Mouse (Mus musculus): Measurements from ENCODE around the gene Lysmd1. TPM values are rescaled to one million over a fixed set of nuclear protein-coding genes. Genes with fewer than 3 reads are reported as not detected.
A peak's percentile ranks its signal among the peaks of the same experiment; 100 is the strongest.

The Lysmd1 gene
- polyA plus RNA-seq, 2 experiments = 11.7 to 13.3 TPM

DNA sequence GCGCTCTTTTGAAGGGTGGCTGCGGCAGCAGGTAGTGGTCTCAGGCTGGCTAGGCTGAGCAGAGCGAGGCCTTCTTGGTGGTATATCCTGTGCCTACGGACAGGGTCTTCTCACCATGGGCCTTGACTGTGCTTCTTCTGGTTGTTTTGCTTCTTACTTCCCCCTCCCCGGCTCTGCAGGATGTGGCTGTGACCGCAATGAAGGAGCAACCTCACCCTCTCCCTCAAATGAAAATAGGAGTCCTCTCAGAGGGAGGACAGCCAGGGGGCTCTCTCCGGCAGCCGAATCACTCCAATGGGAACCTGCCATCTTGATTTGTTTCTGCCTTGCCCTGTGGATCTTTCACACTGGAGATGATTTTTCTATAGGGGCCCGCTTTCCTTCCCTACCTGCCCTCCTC, 7.6 kb downstream of the Lysmd1 start:
- no peaks in the 10 kb centered on the region for H3K9me3 ChIP-seq (ENCODE audit: control insufficient read depth, low read length)
- H3K4me1 ChIP-seq (ENCODE audit: control insufficient read depth, insufficient read depth, low read length) = no peaks in the 10 kb centered on the region
- WGBS = 93% methylated on average over 9 of the region's 9 CpGs
- TF ChIP-seq POLR2A (IDR thresholded peaks at IDR 0.05; ENCODE audit: borderline replicate concordance, extremely low read depth, insufficient read depth, insufficient read length) = no peak
- H3K9ac ChIP-seq (ENCODE audit: low read depth, low read length, severe bottlenecking) = no peak overlapping the region
- H3K36me3 ChIP-seq (ENCODE audit: control insufficient read depth, insufficient read depth, low read length) = peaks cover 25% of the 10 kb centered on the region
- no peak overlapping the region for H3K4me2 ChIP-seq (replicated peaks; ENCODE audit: low read depth, low read length, severe bottlenecking)
- no peak overlapping the region for H3K4me3 ChIP-seq (replicated peaks; ENCODE audit: low read length)
- no peak overlapping the region for H3K27ac ChIP-seq (replicated peaks; ENCODE audit: low read depth, low read length)
- ATAC-seq (ENCODE audit: low FRiP score, low read depth) (no peak), DNase-seq (ENCODE audit: low spot score) (no peak)
- H3K27me3 ChIP-seq (ENCODE audit: control insufficient read depth, insufficient read depth, low read length) = no peaks in the 10 kb centered on the region

DNA sequence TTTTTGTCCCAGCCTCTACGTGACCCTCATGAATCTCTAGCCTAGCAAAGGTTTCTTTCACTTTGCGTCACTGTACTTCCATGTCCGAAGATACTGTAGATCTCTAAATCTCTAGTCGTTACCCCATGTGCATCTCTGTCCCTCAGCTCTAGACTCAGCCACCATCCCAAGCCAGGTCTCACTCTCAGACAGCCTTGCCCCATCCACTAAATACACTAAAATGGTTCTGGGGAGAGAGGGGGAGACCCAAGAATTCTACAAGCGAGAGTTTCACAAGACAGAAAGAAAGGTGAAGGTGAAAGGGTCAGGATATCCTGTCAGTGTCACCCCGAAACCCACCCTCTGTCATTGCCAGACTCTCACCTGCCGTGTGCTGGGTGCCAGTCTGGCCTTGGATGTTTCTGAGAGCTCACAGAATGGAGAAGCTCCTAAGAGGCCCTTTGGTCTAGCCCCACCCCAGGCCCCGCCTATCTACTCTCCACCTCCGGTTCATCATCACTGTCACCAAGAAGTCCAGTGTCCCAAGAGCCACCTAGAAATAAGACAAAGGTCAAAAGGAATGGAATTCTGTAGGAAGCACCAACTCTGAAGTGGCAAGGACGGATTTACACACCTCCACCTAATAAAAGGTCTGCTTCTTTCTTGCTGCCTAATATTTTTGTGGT, 8.2 kb downstream of the Lysmd1 start, which contains the start of gene Tnfaip8l2:
Gene Tnfaip8l2 (minus strand): TSS at position 409 of the 665 bp plus-strand sequence.
- Histone ChIP-seq H3K27me3 (ENCODE audit: control insufficient read depth, insufficient read depth, low read length) (no peaks in the 10 kb centered on the region), H3K4me1 (ENCODE audit: control insufficient read depth, insufficient read depth, low read length) (no peaks in the 10 kb centered on the region), H3K4me2 (replicated peaks; ENCODE audit: low read depth, low read length, severe bottlenecking) (no peak within 1 kb of the TSS), H3K4me3 (replicated peaks; ENCODE audit: low read length) (no peak within 1 kb of the TSS), H3K9ac (ENCODE audit: low read depth, low read length, severe bottlenecking) (no peak within 1 kb of the TSS), H3K27ac (replicated peaks; ENCODE audit: low read depth, low read length) (no peak within 1 kb of the TSS), H3K36me3 (ENCODE audit: control insufficient read depth, insufficient read depth, low read length) (peaks cover 25% of the 10 kb centered on the region), H3K9me3 (ENCODE audit: control insufficient read depth, low read length) (no peaks in the 10 kb centered on the region)
- TF ChIP-seq POLR2A (IDR thresholded peaks at IDR 0.05; ENCODE audit: borderline replicate concordance, extremely low read depth, insufficient read depth, insufficient read length) = no peak
- DNase-seq (ENCODE audit: low spot score) (no peak), ATAC-seq (ENCODE audit: low FRiP score, low read depth) (no peak)
- WGBS = 86% methylated on average over 10 of the region's 10 CpGs

DNA sequence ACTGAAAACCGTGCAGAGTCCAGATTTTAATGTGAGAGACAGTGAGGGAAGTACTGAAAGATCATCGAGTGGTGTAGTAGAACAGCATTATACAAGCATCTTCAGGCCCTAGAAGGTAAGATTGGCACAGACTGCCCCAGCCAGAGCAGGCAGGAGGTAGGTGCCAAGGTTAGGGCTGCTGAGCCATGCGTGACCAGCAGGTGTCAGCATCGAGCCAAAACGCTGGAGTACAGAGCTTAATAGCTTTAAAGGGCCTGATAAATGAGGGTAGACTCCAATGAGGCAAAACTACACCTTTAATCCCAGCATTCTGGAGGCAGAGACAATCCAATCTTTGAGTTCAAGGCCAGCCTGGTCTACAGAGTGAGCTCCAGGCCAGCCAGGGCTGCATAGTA, 8.7 kb downstream of the Lysmd1 start:
- WGBS = 10% methylated on average over 5 of the region's 5 CpGs
- Histone ChIP-seq H3K27me3 (ENCODE audit: control insufficient read depth, insufficient read depth, low read length) (no peaks in the 10 kb centered on the region), H3K4me2 (replicated peaks; ENCODE audit: low read depth, low read length, severe bottlenecking) (no peak overlapping the region), H3K9me3 (ENCODE audit: control insufficient read depth, low read length) (no peaks in the 10 kb centered on the region), H3K9ac (ENCODE audit: low read depth, low read length, severe bottlenecking) (no peak overlapping the region), H3K4me1 (ENCODE audit: control insufficient read depth, insufficient read depth, low read length) (no peaks in the 10 kb centered on the region), H3K27ac (replicated peaks; ENCODE audit: low read depth, low read length) (no peak overlapping the region), H3K4me3 (replicated peaks; ENCODE audit: low read length) (no peak overlapping the region), H3K36me3 (ENCODE audit: control insufficient read depth, insufficient read depth, low read length) (peaks cover 25% of the 10 kb centered on the region)
- peak; percentile 79 for DNase-seq (ENCODE audit: low spot score)
- no peak for TF ChIP-seq POLR2A (IDR thresholded peaks at IDR 0.05; ENCODE audit: borderline replicate concordance, extremely low read depth, insufficient read depth, insufficient read length)
- peak; percentile 75; the same call in 1 of the 2 replicates for ATAC-seq (ENCODE audit: low FRiP score, low read depth)

DNA sequence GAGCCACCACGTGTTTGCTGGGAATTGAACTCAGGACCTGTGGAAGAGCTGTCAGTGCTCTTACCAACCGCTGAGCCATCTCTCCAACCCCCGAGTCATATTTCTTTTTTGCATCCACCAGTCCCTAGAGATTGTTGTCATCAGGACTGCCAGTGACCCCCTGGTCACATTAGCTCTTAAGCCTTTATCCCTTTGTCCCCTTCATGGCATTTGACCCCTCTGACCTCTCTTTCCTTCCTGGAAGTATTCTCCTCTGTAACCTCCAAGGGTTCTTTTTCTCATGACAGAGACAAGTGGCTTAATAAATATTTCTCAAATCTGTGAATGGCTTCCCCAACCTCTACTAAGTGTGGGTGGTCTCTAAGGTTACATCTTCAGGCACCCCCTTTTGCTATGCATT, 14.0 kb downstream of the Lysmd1 start:
- Histone ChIP-seq H3K4me1 (ENCODE audit: control insufficient read depth, insufficient read depth, low read length) (no peaks in the 10 kb centered on the region), H3K9ac (ENCODE audit: low read depth, low read length, severe bottlenecking) (no peak overlapping the region), H3K27ac (replicated peaks; ENCODE audit: low read depth, low read length) (no peak overlapping the region), H3K27me3 (ENCODE audit: control insufficient read depth, insufficient read depth, low read length) (no peaks in the 10 kb centered on the region), H3K4me3 (replicated peaks; ENCODE audit: low read length) (no peak overlapping the region), H3K36me3 (ENCODE audit: control insufficient read depth, insufficient read depth, low read length) (no peaks in the 10 kb centered on the region), H3K9me3 (ENCODE audit: control insufficient read depth, low read length) (no peaks in the 10 kb centered on the region), H3K4me2 (replicated peaks; ENCODE audit: low read depth, low read length, severe bottlenecking) (no peak overlapping the region)
- DNase-seq (ENCODE audit: low spot score) (no peak), ATAC-seq (ENCODE audit: low FRiP score, low read depth) (no peak)
- no peak for TF ChIP-seq POLR2A (IDR thresholded peaks at IDR 0.05; ENCODE audit: borderline replicate concordance, extremely low read depth, insufficient read depth, insufficient read length)
- 65% methylated on average over 3 of the region's 3 CpGs for WGBS

DNA sequence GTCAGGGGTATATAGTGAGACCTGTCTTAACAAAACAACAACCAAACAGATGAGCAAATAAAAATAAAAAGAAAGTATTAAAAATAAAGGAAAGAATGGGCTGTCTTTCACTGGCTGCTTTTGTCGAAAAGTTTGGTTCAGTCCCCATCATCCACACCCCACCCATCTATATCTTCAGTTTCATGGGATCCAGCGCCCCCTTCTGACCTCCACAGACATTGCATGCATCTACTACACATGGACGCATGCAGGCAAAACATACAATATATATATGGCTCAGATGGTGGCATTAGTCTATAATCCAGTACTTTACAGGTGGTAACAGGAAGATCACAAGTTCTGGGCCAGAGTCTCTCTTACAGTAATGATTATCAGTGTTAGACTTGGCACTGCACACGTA, 20.0 kb downstream of the Lysmd1 start:
- no peak for ATAC-seq (ENCODE audit: low FRiP score, low read depth)
- 55% methylated on average over 4 of the region's 4 CpGs for WGBS
- no peaks in the 10 kb centered on the region for H3K27me3 ChIP-seq (ENCODE audit: control insufficient read depth, insufficient read depth, low read length)
- DNase-seq (ENCODE audit: low spot score) = no peak
- H3K4me1 ChIP-seq (ENCODE audit: control insufficient read depth, insufficient read depth, low read length) = no peaks in the 10 kb centered on the region
- no peak for TF ChIP-seq POLR2A (IDR thresholded peaks at IDR 0.05; ENCODE audit: borderline replicate concordance, extremely low read depth, insufficient read depth, insufficient read length)
- H3K27ac ChIP-seq (replicated peaks; ENCODE audit: low read depth, low read length) = no peak overlapping the region
- H3K9ac ChIP-seq (ENCODE audit: low read depth, low read length, severe bottlenecking) = no peak overlapping the region
- no peaks in the 10 kb centered on the region for H3K9me3 ChIP-seq (ENCODE audit: control insufficient read depth, low read length)
- no peaks in the 10 kb centered on the region for H3K36me3 ChIP-seq (ENCODE audit: control insufficient read depth, insufficient read depth, low read length)
- no peak overlapping the region for H3K4me2 ChIP-seq (replicated peaks; ENCODE audit: low read depth, low read length, severe bottlenecking)
- no peak overlapping the region for H3K4me3 ChIP-seq (replicated peaks; ENCODE audit: low read length)
